Mouse (Mus musculus) CH12.LX (cell line): Measurements from ENCODE around the gene Sacs. TPM values are rescaled to one million over a fixed set of nuclear protein-coding genes. Genes with fewer than 3 reads are reported as not detected.

Experiments
- DNase-seq: peaks from one replicate; pipeline ENCODE4 v3.0.0-alpha.2; 2013; ENCODE audit errors: extremely low read depth
- H3K27ac ChIP-seq: 2 replicates; pipeline ENCODE4 v1.5.1; 2012; ENCODE audit warnings: low read depth, mild to moderate bottlenecking, control low read depth, moderate library complexity; ENCODE audit not compliant: insufficient read depth
- H3K27me3 ChIP-seq: replicated peaks from 2 replicates; pipeline ENCODE3; 2012; ENCODE audit warnings: inconsistent platforms
- H3K36me3 ChIP-seq, 2 experiments: replicated peaks in 1 of 2; 2 replicates each; pipeline versions ENCODE3 to v1.6.1; 2012; ENCODE audit warnings: inconsistent platforms in 1 of 2, low read length in 1 of 2, mild to moderate bottlenecking in 1 of 2, mixed read lengths in 1 of 2, moderate library complexity in 1 of 2; ENCODE audit not compliant: control insufficient read depth in 1 of 2, insufficient read depth in 1 of 2
- H3K4me1 ChIP-seq, 2 experiments: 2 replicates each; pipeline ENCODE4 v1.6.1; 2012; ENCODE audit warnings: inconsistent platforms in 1 of 2, moderate library complexity in 1 of 2; ENCODE audit not compliant: insufficient read depth in 2 of 2, control insufficient read depth in 1 of 2
- H3K4me2 ChIP-seq: 2 replicates; pipeline ENCODE4 v1.6.1; 2012; ENCODE audit warnings: low read depth, mild to moderate bottlenecking, control low read depth; ENCODE audit not compliant: poor library complexity, insufficient read depth, severe bottlenecking
- H3K4me3 ChIP-seq, 3 experiments: fragments of 150-350 bp in 1 of 3; sonication (generic) in 1 of 3; replicated peaks in 1 of 3; 2 replicates each; pipeline versions ENCODE3 to v1.5.1; 2011 to 2012; ENCODE audit warnings: low read depth in 2 of 3, low read length in 2 of 3, mild to moderate bottlenecking in 2 of 3, moderate library complexity in 2 of 3, control low read depth in 1 of 3, improper control_type of control experiment in 1 of 3, inconsistent platforms in 1 of 3, mixed read lengths in 1 of 3; ENCODE audit not compliant: poor library complexity in 1 of 3
- H3K79me2 ChIP-seq: replicated peaks from 2 replicates; pipeline ENCODE4 v1.6.1; 2012; ENCODE audit warnings: mild to moderate bottlenecking, moderate library complexity; ENCODE audit not compliant: control insufficient read depth, poor library complexity, insufficient read depth, severe bottlenecking; ENCODE audit errors: extremely low read depth
- H3K9ac ChIP-seq: 2 replicates; pipeline ENCODE4 v1.6.1; 2012; ENCODE audit warnings: low read depth, mild to moderate bottlenecking, control low read depth, moderate library complexity; ENCODE audit not compliant: insufficient read depth
- H3K9me3 ChIP-seq: replicated peaks from 2 replicates; pipeline ENCODE3; 2012; ENCODE audit warnings: low read length, inconsistent platforms, mixed read lengths
- BHLHE40 ChIP-seq: IDR thresholded peaks from 2 replicates; pipeline ENCODE4 v1.6.1; 2011; ENCODE audit warnings: mild to moderate bottlenecking, low read depth, low read length, improper control_type of control experiment
- CHD2 ChIP-seq: IDR thresholded peaks from 2 replicates; pipeline ENCODE4 v1.6.1; 2011; ENCODE audit warnings: low read length, improper control_type of control experiment
- CTCF ChIP-seq, 2 experiments: IDR thresholded peaks in 1 of 2; conservative IDR thresholded peaks in 1 of 2; 2 replicates each; pipeline ENCODE4 v1.5.1; 2011 to 2012; ENCODE audit warnings: low read depth in 2 of 2, low read length in 2 of 2, improper control_type of control experiment in 1 of 2, inconsistent platforms in 1 of 2, mild to moderate bottlenecking in 1 of 2, moderate library complexity in 1 of 2
- E2F4 ChIP-seq: IDR thresholded peaks from 2 replicates; pipeline ENCODE4 v1.6.1; 2011; ENCODE audit warnings: low read depth, low read length, improper control_type of control experiment; ENCODE audit not compliant: insufficient replicate concordance
- ELF1 ChIP-seq: IDR thresholded peaks from 2 replicates; pipeline ENCODE4 v1.6.1; 2014; ENCODE audit warnings: low read depth, mild to moderate bottlenecking, inconsistent platforms, low read length, improper control_type of control experiment
- ETS1 ChIP-seq: conservative IDR thresholded peaks from 2 replicates; pipeline ENCODE4 v1.6.1; 2012; ENCODE audit warnings: low read depth, mild to moderate bottlenecking, inconsistent platforms, low read length, improper control_type of control experiment, moderate library complexity
- GABPA ChIP-seq: IDR thresholded peaks from 2 replicates; pipeline ENCODE4 v1.6.1; 2012; ENCODE audit warnings: low read depth, low read length, improper control_type of control experiment, inconsistent platforms; ENCODE audit not compliant: insufficient replicate concordance
- JUN ChIP-seq: IDR thresholded peaks from 2 replicates; pipeline ENCODE4 v1.6.1; 2011; ENCODE audit warnings: low read depth, mild to moderate bottlenecking, low read length, improper control_type of control experiment, moderate library complexity; ENCODE audit not compliant: insufficient read depth
- JUND ChIP-seq: conservative IDR thresholded peaks from 2 replicates; pipeline ENCODE4 v1.6.1; 2011; ENCODE audit warnings: low read depth, low read length, improper control_type of control experiment
- MAZ ChIP-seq: IDR thresholded peaks from 2 replicates; pipeline ENCODE4 v1.6.1; 2012; ENCODE audit warnings: low read depth, mild to moderate bottlenecking, inconsistent platforms, low read length, improper control_type of control experiment, moderate library complexity
- MEF2A ChIP-seq: IDR thresholded peaks from 2 replicates; pipeline ENCODE4 v1.6.1; 2014; ENCODE audit warnings: low read depth, mild to moderate bottlenecking, inconsistent platforms, low read length, improper control_type of control experiment, borderline replicate concordance
- NRF1 ChIP-seq: IDR thresholded peaks from 2 replicates; pipeline ENCODE4 v1.6.1; 2014; ENCODE audit warnings: low read depth, mild to moderate bottlenecking, inconsistent platforms, low read length, improper control_type of control experiment, moderate library complexity
- PAX5 ChIP-seq: IDR thresholded peaks from 2 replicates; pipeline ENCODE4 v1.6.1; 2012; ENCODE audit warnings: low read length, inconsistent platforms, mixed read lengths
- POLR2A ChIP-seq: IDR thresholded peaks from 2 replicates; pipeline ENCODE4 v1.6.1; 2011; ENCODE audit warnings: low read depth, mild to moderate bottlenecking, improper control_type of control experiment, low read length
- POLR2AphosphoS2 ChIP-seq: IDR thresholded peaks from 2 replicates; pipeline ENCODE4 v1.6.1; 2011; ENCODE audit warnings: low read depth, low read length, improper control_type of control experiment
- RAD21 ChIP-seq: IDR thresholded peaks from 2 replicates; pipeline ENCODE4 v1.6.1; 2011; ENCODE audit warnings: low read depth, mild to moderate bottlenecking, low read length, improper control_type of control experiment, moderate library complexity
- SMC3 ChIP-seq: IDR thresholded peaks from 2 replicates; pipeline ENCODE4 v1.6.1; 2011; ENCODE audit warnings: low read depth, low read length, improper control_type of control experiment
- TBP ChIP-seq: conservative IDR thresholded peaks from 2 replicates; pipeline ENCODE4 v1.6.1; 2011; ENCODE audit warnings: low read depth, low read length, improper control_type of control experiment
- TCF12 ChIP-seq: IDR thresholded peaks from 2 replicates; pipeline ENCODE4 v1.6.1; 2014; ENCODE audit warnings: low read depth, mild to moderate bottlenecking, inconsistent platforms, low read length, improper control_type of control experiment
- UBTF ChIP-seq: IDR thresholded peaks from 2 replicates; pipeline ENCODE4 v1.6.1; 2012; ENCODE audit warnings: low read depth, mild to moderate bottlenecking, inconsistent platforms, low read length, improper control_type of control experiment, moderate library complexity
- USF1 ChIP-seq: IDR thresholded peaks from 2 replicates; pipeline ENCODE4 v1.6.1; 2014; ENCODE audit warnings: low read depth, mild to moderate bottlenecking, inconsistent platforms, low read length, improper control_type of control experiment
- USF2 ChIP-seq: conservative IDR thresholded peaks from 2 replicates; pipeline ENCODE4 v1.6.1; 2011; ENCODE audit warnings: low read depth, low read length, improper control_type of control experiment
- ZC3H11A ChIP-seq: IDR thresholded peaks from 2 replicates; pipeline ENCODE4 v1.6.1; 2012; ENCODE audit warnings: low read depth, mild to moderate bottlenecking, inconsistent platforms, low read length, improper control_type of control experiment
- ZKSCAN1 ChIP-seq: IDR thresholded peaks from 2 replicates; pipeline ENCODE4 v1.6.1; 2012; ENCODE audit warnings: low read depth, inconsistent platforms, low read length, improper control_type of control experiment, borderline replicate concordance
- ZNF384 ChIP-seq: IDR thresholded peaks from 2 replicates; pipeline ENCODE4 v1.6.1; 2012; ENCODE audit warnings: low read depth, low read length, improper control_type of control experiment, inconsistent platforms
- dilution Hi-C: fragments of 300-500 bp; cut with MboI; formaldehyde crosslinking; loops from 2 replicates; pipeline ENCODE4 v1.14.3; 2020; ENCODE audit warnings: low sequenced_read_pairs; ENCODE audit not compliant: extremely low pct_unique_long_range_greater_than_20kb, extremely low pct_ligation_motif_present
- in situ Hi-C: fragments of 300-500 bp; cut with MboI; formaldehyde crosslinking; loops from 3 replicates; pipeline ENCODE4 v1.14.3; 2019; ENCODE audit warnings: low sequenced_read_pairs, low pct_ligation_motif_present, low pct_unique_long_range_greater_than_20kb, mixed read lengths
- polyA plus RNA-seq: library from polyadenylated mRNA; unstranded; fragments of >175 nt; gene quantifications from 2 replicates; pipeline ENCODE4 v1.2.1, GENCODE M21; 2012; ENCODE audit warnings: low read depth; ENCODE audit not compliant: insufficient read length
- total RNA-seq, 2 experiments: library from RNA; depleted of rRNA; stranded (reverse); fragments of 300-350 nt in 1 of 2; fragments of >200 nt in 1 of 2; gene quantifications; 2 replicates each; pipeline ENCODE4 v1.2.3; 2012 to 2014

Sacs gene
- total and polyA plus RNA-seq, 3 experiments: 5.3 to 6.7 (median 6.6) TPM

- H3K27me3 ChIP-seq: no peaks in the 10 kb centered on the region
- no peak overlapping the region for H3K9ac ChIP-seq
- H3K4me1 ChIP-seq: peaks cover 6 to 19% of the 10 kb centered on the region in 2 experiments
- H3K4me3 ChIP-seq: no peak overlapping the region
- H3K36me3 ChIP-seq: no peaks in the 10 kb centered on the region
- no peak for TF ChIP-seq ZKSCAN1
- no peak for TF ChIP-seq RAD21
- TF ChIP-seq ZNF384: no peak
- TF ChIP-seq POLR2A: no peak
- no peak for TF ChIP-seq GABPA
- no peak for TF ChIP-seq ZC3H11A
- TF ChIP-seq BHLHE40: no peak
- no peak for TF ChIP-seq POLR2AphosphoS2
- TF ChIP-seq ETS1: no peak
- TF ChIP-seq SMC3: no peak
- no peak for TF ChIP-seq UBTF
- TF ChIP-seq USF2: no peak
- no peak for TF ChIP-seq MAZ
- TF ChIP-seq USF1: no peak
- no peak for TF ChIP-seq NRF1
- no peak for TF ChIP-seq TCF12
- no peak for TF ChIP-seq CTCF (conservative IDR thresholded peaks at IDR 0.05 in 1 of 2, IDR thresholded peaks at IDR 0.05 in 1 of 2; ENCODE audit: low read depth in 2 of 2, low read length in 2 of 2)
- dilution Hi-C loops: no loop called here
- in situ Hi-C loops: no loop called here
- no peaks in the 10 kb centered on the region for H3K9me3 ChIP-seq
- H3K27ac ChIP-seq: no peak overlapping the region
- no peaks in the 10 kb centered on the region for H3K79me2 ChIP-seq
- H3K4me2 ChIP-seq: no peak overlapping the region
- no peak for DNase-seq
Observed at GRCm38 (mm10) chr14:61138727-61139067, 440 bp downstream of the Sacs start.

GRCm38 (mm10) chr14:61143358-61143757, 5.1 kb downstream of the Sacs start:
- in situ Hi-C loops: no loop called here
- Histone ChIP-seq H3K27ac (no peak overlapping the region), H3K79me2 (no peaks in the 10 kb centered on the region), H3K36me3 (no peaks in the 10 kb centered on the region), H3K4me1 (peaks cover 3 to 10% of the 10 kb centered on the region in 2 experiments)
- DNase-seq: no peak
- TF ChIP-seq MAZ (no peak), ELF1 (no peak), PAX5 (no peak), RAD21 (no peak), UBTF (no peak), TBP (no peak), JUN (no peak), ZNF384 (no peak), BHLHE40 (no peak), E2F4 (no peak), JUND (no peak), SMC3 (no peak), ETS1 (no peak), MEF2A (no peak), ZC3H11A (no peak), CHD2 (no peak)
- TF ChIP-seq, all 38 proteins: peak for 0
- no peaks in the 10 kb centered on the region for H3K9me3 ChIP-seq
- no peak overlapping the region for H3K9ac ChIP-seq
- H3K4me3 ChIP-seq: no peak overlapping the region
- dilution Hi-C loops: no loop called here
- no peaks in the 10 kb centered on the region for H3K27me3 ChIP-seq
- no peak overlapping the region for H3K4me2 ChIP-seq
